Comparison of ENCODE assay signal across 25 mouse cellular contexts in genomic region chr12:76073981-76074380, GRCm38 (mm10).
DNase-seq lines count a peak whose midpoint lies in the region; ATAC-seq lines count a peak whose summit lies in the region.
"Had no signal": no experiment of that assay in that cellular context is flagged by ENCODE, and none has a peak within 500 bp of the region (broad histone marks: within the 10 kb centered on the region; RNA-seq: fewer than 3 reads in every experiment).

No protein-coding gene starts in this region.

- no peaks in the 10 kb centered on the region for H3K9me3 ChIP-seq in hindbrain, embryonic 10.5 days
- no peaks in the 10 kb centered on the region for H3K9me3 ChIP-seq in hindbrain, embryonic 13.5 days
- no peaks in the 10 kb centered on the region for H3K9me3 ChIP-seq in midbrain, embryonic 12.5 days
- no peaks in the 10 kb centered on the region for H3K9me3 ChIP-seq in midbrain, embryonic 15.5 days
- H3K9me3 ChIP-seq in embryonic facial prominence, embryonic 13.5 days: no peaks in the 10 kb centered on the region
- no peaks in the 10 kb centered on the region for H3K9me3 ChIP-seq in limb, embryonic 13.5 days
- H3K9me3 ChIP-seq: kidney, embryonic 15.5 days; liver, embryonic 12.5 days had no signal

- H3K4me3 ChIP-seq in hindbrain, embryonic 10.5 days: peak overlapping the region; percentile 34
- no peak overlapping the region for H3K4me3 ChIP-seq in hindbrain, embryonic 13.5 days
- H3K4me3 ChIP-seq in midbrain, embryonic 12.5 days: no peak overlapping the region
- no peak overlapping the region for H3K4me3 ChIP-seq in midbrain, embryonic 15.5 days
- peak overlapping the region; percentile 30 for H3K4me3 ChIP-seq in embryonic facial prominence, embryonic 13.5 days
- peak overlapping the region; percentile 26 for H3K4me3 ChIP-seq in limb, embryonic 13.5 days
- H3K4me3 ChIP-seq: heart, adult 2 months; kidney, embryonic 15.5 days; liver, embryonic 12.5 days had no signal

- no peak overlapping the region for H3K9ac ChIP-seq in hindbrain, embryonic 13.5 days
- H3K9ac ChIP-seq in midbrain, embryonic 12.5 days (replicated peaks): no peak overlapping the region
- H3K9ac ChIP-seq in midbrain, embryonic 15.5 days: no peak overlapping the region
- H3K9ac ChIP-seq in embryonic facial prominence, embryonic 13.5 days: peak overlapping the region; percentile 59
- peak overlapping the region; percentile 31 for H3K9ac ChIP-seq in limb, embryonic 13.5 days
- H3K9ac ChIP-seq: kidney, embryonic 15.5 days; liver, embryonic 12.5 days had no signal

- DNase-seq in hindbrain, embryonic 10.5 days (ENCODE audit: low spot score): no peak
- no peak for DNase-seq in left cerebral cortex, postnatal 10 days (ENCODE audit: extremely low spot score in 1 of 2, low spot score in 2 of 2)
- no peak for DNase-seq in thymus, postnatal 36 days
- DNase-seq: adrenal gland, adult 8-10 months; B cell, adult 2 months; cerebellum, adult 18-20 months; cerebellum, postnatal 25 days; gastrocnemius, postnatal 25 days; heart, adult 2 months; heart, postnatal 36 days; kidney, adult 11 months; kidney, postnatal 36 days; layer of hippocampus, postnatal 36 days; lung, adult 18-20 months; lung, postnatal 14 days; right cerebral cortex, postnatal 14 days; spleen, adult 18-20 months had no signal

- ATAC-seq in hindbrain, embryonic 13.5 days (ENCODE audit: low FRiP score): no peak
- no peak for ATAC-seq in midbrain, embryonic 12.5 days (ENCODE audit: low FRiP score, low read depth)
- ATAC-seq in midbrain, embryonic 15.5 days (replicated peaks): no peak
- no peak for ATAC-seq in embryonic facial prominence, embryonic 13.5 days (ENCODE audit: insufficient number of reproducible peaks, insufficient read depth, low FRiP score, low TSS enrichment, low read depth)
- no peak for ATAC-seq in limb, embryonic 13.5 days (ENCODE audit: low FRiP score, low read depth)
- ATAC-seq: activated CD4-positive, CD25-positive, alpha-beta regulatory T cell, adult 4 months; liver, embryonic 12.5 days had no signal

- peaks cover 28% of the 10 kb centered on the region for H3K4me1 ChIP-seq in hindbrain, embryonic 10.5 days (replicated peaks)
- peaks cover 10% of the 10 kb centered on the region for H3K4me1 ChIP-seq in hindbrain, embryonic 13.5 days (replicated peaks)
- peaks cover 23% of the 10 kb centered on the region for H3K4me1 ChIP-seq in midbrain, embryonic 12.5 days
- peaks cover 8% of the 10 kb centered on the region; the same call in 1 of the 2 replicates for H3K4me1 ChIP-seq in midbrain, embryonic 15.5 days
- H3K4me1 ChIP-seq in embryonic facial prominence, embryonic 13.5 days: peaks cover 35% of the 10 kb centered on the region
- peaks cover 28% of the 10 kb centered on the region for H3K4me1 ChIP-seq in limb, embryonic 13.5 days
- H3K4me1 ChIP-seq: liver, embryonic 12.5 days had no signal

- 23% methylated on average over 7 of the region's 7 CpGs for WGBS in hindbrain, embryonic 10.5 days
- WGBS in hindbrain, embryonic 13.5 days: 25% methylated on average over 7 of the region's 7 CpGs
- WGBS in midbrain, embryonic 12.5 days: 22% methylated on average over 7 of the region's 7 CpGs
- 35% methylated on average over 7 of the region's 7 CpGs for WGBS in midbrain, embryonic 15.5 days
- WGBS in embryonic facial prominence, embryonic 13.5 days: 27% methylated on average over 7 of the region's 7 CpGs
- 30% methylated on average over 7 of the region's 7 CpGs for WGBS in limb, embryonic 13.5 days

- intact Hi-C loops in left cerebral cortex, postnatal 10 days (cut with DNase I): no loop called here

- peaks cover 62% of the 10 kb centered on the region for H3K36me3 ChIP-seq in hindbrain, embryonic 10.5 days
- peaks cover 40% of the 10 kb centered on the region for H3K36me3 ChIP-seq in hindbrain, embryonic 13.5 days
- H3K36me3 ChIP-seq in midbrain, embryonic 12.5 days: peaks cover 42% of the 10 kb centered on the region
- H3K36me3 ChIP-seq in midbrain, embryonic 15.5 days (replicated peaks): no peaks in the 10 kb centered on the region
- H3K36me3 ChIP-seq in embryonic facial prominence, embryonic 13.5 days: peaks cover 35% of the 10 kb centered on the region
- H3K36me3 ChIP-seq in limb, embryonic 13.5 days: peaks cover 41% of the 10 kb centered on the region
- H3K36me3 ChIP-seq: liver, embryonic 12.5 days had no signal

- peak overlapping the region; percentile 50; the same call in 1 of the 2 replicates for H3K27ac ChIP-seq in hindbrain, embryonic 10.5 days
- no peak overlapping the region for H3K27ac ChIP-seq in hindbrain, embryonic 13.5 days
- no peak overlapping the region for H3K27ac ChIP-seq in midbrain, embryonic 12.5 days (replicated peaks)
- no peak overlapping the region for H3K27ac ChIP-seq in midbrain, embryonic 15.5 days
- H3K27ac ChIP-seq in embryonic facial prominence, embryonic 13.5 days: no peak overlapping the region
- no peak overlapping the region for H3K27ac ChIP-seq in limb, embryonic 13.5 days
- H3K27ac ChIP-seq: heart, adult 2 months; kidney, embryonic 15.5 days; liver, embryonic 12.5 days had no signal

- H3K4me2 ChIP-seq in hindbrain, embryonic 13.5 days: no peak overlapping the region
- H3K4me2 ChIP-seq in midbrain, embryonic 12.5 days (replicated peaks): peak overlapping the region; percentile 19
- H3K4me2 ChIP-seq in midbrain, embryonic 15.5 days: no peak overlapping the region
- peak overlapping the region; percentile 65 for H3K4me2 ChIP-seq in embryonic facial prominence, embryonic 13.5 days
- H3K4me2 ChIP-seq in limb, embryonic 13.5 days (replicated peaks): peak overlapping the region; percentile 52
- H3K4me2 ChIP-seq: liver, embryonic 12.5 days had no signal

- no peaks in the 10 kb centered on the region for H3K27me3 ChIP-seq in hindbrain, embryonic 10.5 days (ENCODE audit: insufficient read depth, poor library complexity, severe bottlenecking)
- H3K27me3 ChIP-seq in hindbrain, embryonic 13.5 days: no peaks in the 10 kb centered on the region
- H3K27me3 ChIP-seq in midbrain, embryonic 12.5 days: no peaks in the 10 kb centered on the region
- no peaks in the 10 kb centered on the region for H3K27me3 ChIP-seq in midbrain, embryonic 15.5 days (replicated peaks)
- H3K27me3 ChIP-seq in embryonic facial prominence, embryonic 13.5 days: no peaks in the 10 kb centered on the region
- no peaks in the 10 kb centered on the region for H3K27me3 ChIP-seq in limb, embryonic 13.5 days
- H3K27me3 ChIP-seq: kidney, embryonic 15.5 days had no signal

Comparison
In these comparisons a context has a peak if more than half of its experiments do, and no peak if none do; other contexts are left out.
1. H3K4me3 ChIP-seq: peak in hindbrain, embryonic 10.5 days (single experiment), embryonic facial prominence, embryonic 13.5 days (single experiment) and limb, embryonic 13.5 days (single experiment); none in hindbrain, embryonic 13.5 days (single experiment), midbrain, embryonic 12.5 days (single experiment) and midbrain, embryonic 15.5 days (single experiment).
2. H3K4me2 ChIP-seq: peak in midbrain, embryonic 12.5 days (single experiment), embryonic facial prominence, embryonic 13.5 days (single experiment) and limb, embryonic 13.5 days (single experiment); none in hindbrain, embryonic 13.5 days (single experiment) and midbrain, embryonic 15.5 days (single experiment).
3. H3K9ac ChIP-seq: peak in embryonic facial prominence, embryonic 13.5 days (single experiment) and limb, embryonic 13.5 days (single experiment); none in hindbrain, embryonic 13.5 days (single experiment), midbrain, embryonic 12.5 days (single experiment) and midbrain, embryonic 15.5 days (single experiment).